Mouse (Mus musculus) adrenal gland, adult (tissue): ENCODE measurements around the gene Slc22a5.
"Not testable (repeated sequence)": the region's sequence is repeated elsewhere in the genome, so short reads cannot be mapped to it uniquely, and the experiment has no call there.

ENCODE experiments used
- DNase-seq, 2 experiments: peaks; one replicate each; pipeline ENCODE4 v3.0.0; 2022 to 2023; ENCODE audit warnings: low spot score in 1 of 2; ENCODE audit not compliant: inconsistent age in 2 of 2

The Slc22a5 gene

GRCm38 (mm10) chr11:53889091-53889645 is 2.3 kb downstream of the Slc22a5 start:
- DNase-seq, result peak in 1 of 2 experiments; percentile 83

- DNase-seq, result peak in 1 of 2 experiments; percentile 58
Observed at GRCm38 (mm10) chr11:53888242-53888641, 3.2 kb downstream of the Slc22a5 start.

GRCm38 (mm10) chr11:53883287-53883686 is 8.2 kb downstream of the Slc22a5 start:
- peak in 1 of 2 experiments; percentile 53 for DNase-seq

- DNase-seq, result not testable (repeated sequence)
Observed at GRCm38 (mm10) chr11:53878096-53878495, 13.4 kb downstream of the Slc22a5 start.

GRCm38 (mm10) chr11:53876488-53876887 is 15.0 kb downstream of the Slc22a5 start:
- DNase-seq, result peak; percentile 52 to 56

GRCm38 (mm10) chr11:53874706-53875105 is 16.8 kb downstream of the Slc22a5 start:
- peak in 1 of 2 experiments; percentile 71 for DNase-seq

GRCm38 (mm10) chr11:53873909-53874704 is 17.4 kb downstream of the Slc22a5 start:
- peak in 1 of 2 experiments; percentile 44 for DNase-seq

- DNase-seq, result peak; percentile 66 to 84
Observed at GRCm38 (mm10) chr11:53871786-53872507, 19.5 kb downstream of the Slc22a5 start.

- DNase-seq, result no peak
Observed at GRCm38 (mm10) chr11:53869172-53869571, 22.3 kb downstream of the Slc22a5 start.

GRCm38 (mm10) chr11:53868323-53868722 is 23.1 kb downstream of the Slc22a5 start:
- peak; percentile 37 to 78 for DNase-seq

GRCm38 (mm10) chr11:53864724-53865310 is 26.6 kb downstream of the Slc22a5 start:
- DNase-seq, result not testable (repeated sequence)

GRCm38 (mm10) chr11:53860944-53861343 is 30.5 kb downstream of the Slc22a5 start:
- DNase-seq, result not testable (repeated sequence)

- peak; percentile 76 to 89 for DNase-seq
Observed at GRCm38 (mm10) chr11:53858761-53859580, 32.5 kb downstream of the Slc22a5 start, which contains the start of gene Gm12216. Gene Gm12216, minus strand, starts transcription at chr11:53859256.

- DNase-seq, result peak in 1 of 2 experiments; percentile 52
Observed at GRCm38 (mm10) chr11:53858058-53858760, 33.3 kb downstream of the Slc22a5 start.

GRCm38 (mm10) chr11:53853665-53854064 is 37.8 kb downstream of the Slc22a5 start:
- peak in 1 of 2 experiments; percentile 37 for DNase-seq

- no peak for DNase-seq
Observed at GRCm38 (mm10) chr11:53851795-53852194, 39.7 kb downstream of the Slc22a5 start.

- DNase-seq, result peak; percentile 83 to 92
Observed at GRCm38 (mm10) chr11:53849588-53850320, 41.7 kb downstream of the Slc22a5 start.

GRCm38 (mm10) chr11:53845680-53846079 is 45.8 kb downstream of the Slc22a5 start:
- no peak for DNase-seq

GRCm38 (mm10) chr11:53843106-53843505 is 48.4 kb downstream of the Slc22a5 start:
- no peak for DNase-seq
